Mouse (Mus musculus) midbrain, postnatal 0 days (tissue): ENCODE results near the gene Gdf11. TPM values are rescaled to one million over a fixed set of nuclear protein-coding genes. Genes with fewer than 3 reads are reported as not detected.

Experiments used
- ATAC-seq: fragments of 200-750 bp; cut with Nextera tagmentation; 2 replicates; pipeline ENCODE4 v1.8.0; 2017; ENCODE audit warnings: moderate number of reproducible peaks, mild to moderate bottlenecking, moderate TSS enrichment, moderate library complexity; ENCODE audit not compliant: low FRiP score
- DNase-seq: peaks from one replicate; pipeline ENCODE4 v3.0.0-alpha.2; 2015; ENCODE audit warnings: low spot score
- H3K27ac ChIP-seq: fragments of 300-500 bp; sonication (generic); 2 replicates; pipeline ENCODE4 v1.5.1; 2014; ENCODE audit warnings: low read depth, mild to moderate bottlenecking, low read length, mixed read lengths
- H3K27me3 ChIP-seq: fragments of 300-500 bp; sonication (generic); 2 replicates; pipeline ENCODE4 v1.6.1; 2014; ENCODE audit warnings: low read length, control low read depth, mixed read lengths; ENCODE audit not compliant: insufficient read depth
- H3K36me3 ChIP-seq: fragments of 300-500 bp; sonication (generic); 2 replicates; pipeline ENCODE4 v1.6.1; 2014; ENCODE audit warnings: low read length, control low read depth, mixed read lengths; ENCODE audit not compliant: insufficient read depth
- H3K4me1 ChIP-seq: fragments of 300-500 bp; sonication (generic); 2 replicates; pipeline ENCODE4 v1.6.1; 2014; ENCODE audit warnings: mild to moderate bottlenecking, control low read depth, antibody characterized with exemption, low read length, mixed read lengths; ENCODE audit not compliant: insufficient read depth
- H3K4me2 ChIP-seq: fragments of 300-500 bp; sonication (generic); 2 replicates; pipeline ENCODE4 v1.6.1; 2014; ENCODE audit warnings: low read depth, mild to moderate bottlenecking, low read length, mixed read lengths; ENCODE audit not compliant: poor library complexity, severe bottlenecking
- H3K4me3 ChIP-seq: fragments of 300-500 bp; sonication (generic); 2 replicates; pipeline ENCODE4 v1.5.1; 2014; ENCODE audit warnings: low read depth, mild to moderate bottlenecking, low read length, moderate library complexity
- H3K9ac ChIP-seq: fragments of 300-500 bp; sonication (generic); replicated peaks from 2 replicates; pipeline ENCODE4 v1.6.1; 2014; ENCODE audit warnings: mild to moderate bottlenecking, low read length, moderate library complexity, mixed read lengths; ENCODE audit not compliant: poor library complexity, severe bottlenecking
- H3K9me3 ChIP-seq: fragments of 300-500 bp; sonication (generic); 2 replicates; pipeline ENCODE4 v1.6.1; 2016; ENCODE audit warnings: low read length, control low read depth
- CTCF ChIP-seq: IDR thresholded peaks from 2 replicates; pipeline ENCODE4 v1.5.1; 2016; ENCODE audit warnings: antibody characterized with exemption, mild to moderate bottlenecking
- WGBS: fragments of 180-500 bp; shearing (Covaris S2); extraction: QIAGEN DNeasy Blood & Tissue Kit; methylation state at CpG from one replicate; pipeline ENCODE4 v1.1.7; 2014; 5-methylcytosine and 5-hydroxymethylcytosine counted together
- polyA plus RNA-seq: library from polyadenylated mRNA; unstranded; fragments of >200 nt; fragmentation: Nextera tagmentation; extraction: Ambion mirVana; gene quantifications from 2 replicates; pipeline ENCODE4 v1.2.1, GENCODE M21; 2015
- total RNA-seq: library from RNA; depleted of rRNA; stranded (reverse); fragments of >200 nt; gene quantifications from 2 replicates; pipeline ENCODE4 v1.2.3, GENCODE M21; 2014

The Gdf11 gene
- total and polyA plus RNA-seq, 2 experiments from 2014 or later = 7.5 to 22.4 TPM

DNA sequence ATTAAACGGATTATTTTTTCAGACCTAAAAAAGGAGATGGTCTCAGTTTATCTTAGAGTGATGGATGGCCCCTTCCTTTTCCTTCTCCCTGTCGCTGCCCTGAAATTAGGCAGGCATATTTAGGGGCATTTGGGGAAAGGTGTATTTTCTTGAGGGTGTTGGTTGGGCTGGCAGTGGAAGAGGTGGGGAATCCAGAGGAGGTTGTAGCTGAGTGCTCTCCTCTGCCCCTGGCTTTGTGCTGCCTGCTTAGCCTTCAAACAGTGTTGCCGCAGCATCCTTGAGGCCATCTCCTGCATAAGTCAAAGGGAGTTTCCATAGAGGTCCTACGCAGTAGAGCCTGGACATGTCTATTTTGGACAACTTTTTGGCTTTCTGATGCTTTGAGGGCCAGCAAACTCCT lies 21.3 kb upstream of the Gdf11 start:
- H3K9ac ChIP-seq = no peak overlapping the region
- WGBS = 89% methylated on average over 4 of the region's 4 CpGs
- no peak overlapping the region for H3K27ac ChIP-seq
- H3K36me3 ChIP-seq = no peaks in the 10 kb centered on the region; the same call in 1 of the 2 replicates
- H3K9me3 ChIP-seq = no peaks in the 10 kb centered on the region
- no peak for TF ChIP-seq CTCF
- peaks cover 5% of the 10 kb centered on the region; the same call in 1 of the 2 replicates for H3K4me1 ChIP-seq
- ATAC-seq (no peak), DNase-seq (no peak)
- no peak overlapping the region for H3K4me2 ChIP-seq
- no peaks in the 10 kb centered on the region for H3K27me3 ChIP-seq
- no peak overlapping the region for H3K4me3 ChIP-seq

DNA sequence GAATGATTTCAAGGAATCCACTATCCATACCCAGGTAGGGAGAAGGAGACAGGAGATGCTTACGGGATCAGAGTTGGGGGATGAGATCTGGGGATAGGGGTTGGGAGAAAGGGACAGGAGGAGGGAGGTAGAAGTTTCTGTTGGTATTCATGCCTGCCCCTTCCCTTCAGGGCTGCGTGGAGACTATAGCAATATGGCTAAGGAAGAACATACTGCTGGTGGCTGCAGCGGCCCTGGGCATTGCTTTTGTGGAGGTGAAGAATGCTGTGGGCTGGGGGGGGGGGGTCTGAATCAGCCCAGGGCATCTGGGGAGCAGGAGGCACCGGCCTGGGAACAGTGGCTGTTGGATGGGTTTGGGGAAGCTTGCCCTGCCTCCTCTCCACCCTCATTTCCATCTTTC lies 20.8 kb upstream of the Gdf11 start:
- Histone ChIP-seq H3K27ac (no peak overlapping the region), H3K4me1 (peaks cover 5% of the 10 kb centered on the region; the same call in 1 of the 2 replicates), H3K9me3 (no peaks in the 10 kb centered on the region), H3K4me3 (no peak overlapping the region), H3K27me3 (no peaks in the 10 kb centered on the region), H3K36me3 (no peaks in the 10 kb centered on the region), H3K4me2 (no peak overlapping the region), H3K9ac (no peak overlapping the region)
- ATAC-seq (no peak), DNase-seq (no peak)
- 82% methylated on average over 4 of the region's 4 CpGs for WGBS
- TF ChIP-seq CTCF = no peak

DNA sequence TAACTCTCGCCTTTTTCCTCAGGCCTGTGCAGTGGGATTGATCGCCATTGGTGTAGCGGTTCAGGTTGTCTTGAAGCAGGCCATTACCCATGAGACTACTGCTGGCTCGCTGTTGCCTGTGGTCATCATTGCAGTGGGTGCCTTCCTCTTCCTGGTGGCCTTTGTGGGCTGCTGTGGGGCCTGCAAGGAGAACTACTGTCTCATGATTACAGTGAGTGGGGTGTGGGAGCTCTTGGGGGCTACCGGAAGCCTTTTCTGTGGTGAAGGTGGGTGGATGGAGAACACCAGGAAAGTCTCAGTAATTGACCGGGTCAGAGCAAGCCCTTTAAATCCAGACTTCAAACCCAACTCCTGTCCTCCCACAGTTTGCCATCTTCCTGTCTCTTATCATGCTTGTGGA lies 19.9 kb upstream of the Gdf11 start:
- H3K4me2 ChIP-seq = peak overlapping the region; percentile 73; the same call in 1 of the 2 replicates
- no peak for DNase-seq
- no peaks in the 10 kb centered on the region for H3K27me3 ChIP-seq
- H3K9me3 ChIP-seq = no peaks in the 10 kb centered on the region
- H3K4me3 ChIP-seq = no peak overlapping the region
- WGBS = 90% methylated on average over 6 of the region's 6 CpGs
- no peak for TF ChIP-seq CTCF
- H3K27ac ChIP-seq = no peak overlapping the region
- H3K4me1 ChIP-seq = peaks cover 5% of the 10 kb centered on the region; the same call in 1 of the 2 replicates
- H3K36me3 ChIP-seq = no peaks in the 10 kb centered on the region
- no peak overlapping the region for H3K9ac ChIP-seq
- ATAC-seq = no peak

DNA sequence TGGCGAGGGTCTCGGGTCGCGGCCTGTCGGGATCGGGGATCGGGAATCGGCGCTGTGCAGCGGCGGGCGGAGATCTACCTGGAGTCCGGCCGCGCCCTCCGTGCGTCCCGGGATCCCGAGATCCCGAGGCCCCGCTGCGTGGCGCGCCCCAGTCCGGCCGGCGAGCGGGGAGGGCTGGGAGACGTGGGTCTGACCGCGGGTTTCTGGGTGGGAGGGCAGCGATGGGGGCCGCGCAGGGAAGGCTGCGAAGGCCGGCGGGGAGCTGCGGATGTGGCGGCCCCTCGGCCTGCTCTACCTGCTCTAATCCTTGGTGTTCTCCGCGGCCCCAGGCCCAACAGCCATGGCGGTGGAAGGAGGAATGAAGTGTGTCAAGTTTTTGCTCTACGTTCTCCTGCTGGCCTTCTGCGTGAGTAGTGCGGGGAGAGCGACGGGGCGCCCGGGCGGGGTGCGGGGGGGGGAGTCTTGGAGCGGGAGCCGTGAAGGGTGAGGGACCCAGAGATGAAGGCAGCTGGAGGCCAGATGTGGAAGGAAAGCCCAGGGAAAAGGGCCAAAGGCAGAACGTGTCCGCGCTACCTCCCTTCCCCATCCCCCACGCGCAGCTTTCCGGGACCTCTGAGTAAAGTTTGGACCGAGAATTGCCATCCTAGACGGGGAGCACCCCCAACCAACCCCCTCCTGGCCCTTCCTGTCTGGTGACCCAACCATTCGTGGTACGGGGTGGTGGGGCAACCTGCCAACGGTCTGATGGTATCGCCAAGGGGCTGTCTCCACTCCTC lies 18.7 kb upstream of the Gdf11 start:
- H3K27me3 ChIP-seq = no peaks in the 10 kb centered on the region
- peak; percentile 52 for ATAC-seq
- H3K9ac ChIP-seq = peak overlapping the region; percentile 77
- WGBS = 2% methylated on average over 49 of the region's 66 CpGs
- peak overlapping the region; percentile 73 for H3K4me2 ChIP-seq
- H3K36me3 ChIP-seq = no peaks in the 10 kb centered on the region
- DNase-seq = peak; percentile 76
- no peaks in the 10 kb centered on the region for H3K9me3 ChIP-seq
- peaks cover 5% of the 10 kb centered on the region; the same call in 1 of the 2 replicates for H3K4me1 ChIP-seq
- peak overlapping the region; percentile 68 for H3K27ac ChIP-seq
- TF ChIP-seq CTCF = no peak
- H3K4me3 ChIP-seq = peak overlapping the region; percentile 83

DNA sequence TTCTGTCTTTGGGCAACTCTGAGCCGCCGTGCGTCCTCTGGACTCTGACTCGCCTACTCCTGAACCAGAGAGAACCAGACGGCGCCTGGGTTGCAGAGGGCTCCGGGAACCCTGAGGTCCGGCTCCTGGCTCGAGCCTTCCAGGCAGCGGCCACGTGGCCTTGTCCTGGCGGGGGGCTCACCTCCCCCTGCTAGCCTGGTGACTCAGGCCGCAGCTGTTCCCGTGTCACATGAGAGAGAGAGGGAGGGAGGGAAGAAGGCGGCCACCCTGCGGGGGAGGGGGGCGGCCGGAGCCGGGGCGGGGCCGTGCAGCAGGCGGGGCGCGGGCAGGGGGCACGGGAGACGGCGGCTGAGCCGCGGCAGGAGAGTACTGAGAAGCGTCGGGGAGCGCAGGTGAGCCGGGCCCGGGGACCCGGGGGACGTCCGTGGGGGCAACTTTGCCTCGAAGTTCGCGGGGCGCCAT lies 18.1 kb upstream of the Gdf11 start:
- peak; percentile 84 for DNase-seq

More for the DNA sequence above, 18.1 kb upstream of the Gdf11 start:
- WGBS = 1% methylated on average over 25 of the region's 41 CpGs
- Histone ChIP-seq H3K9me3 (no peaks in the 10 kb centered on the region), H3K4me1 (peaks cover 5% of the 10 kb centered on the region; the same call in 1 of the 2 replicates), H3K4me3 (peak overlapping the region; percentile 83), H3K9ac (peak overlapping the region; percentile 77), H3K27ac (peak overlapping the region; percentile 68), H3K4me2 (peak overlapping the region; percentile 73), H3K36me3 (no peaks in the 10 kb centered on the region), H3K27me3 (no peaks in the 10 kb centered on the region)
- ATAC-seq = peak; percentile 76
- no peak for TF ChIP-seq CTCF
